In genomic region chr1:137297780-137298569, GRCm38 (mm10) we compare ENCODE assay signal across 11 mouse cellular contexts.
DNase-seq lines count a peak whose midpoint lies in the region; ATAC-seq and TF ChIP-seq lines count a peak whose summit lies in the region.
"Had no signal": no experiment of that assay in that cellular context is flagged by ENCODE, and none has a peak within 500 bp of the region (broad histone marks: within the 10 kb centered on the region; RNA-seq: fewer than 3 reads in every experiment).

No protein-coding gene starts in this region.

- no peak for TF ChIP-seq EP300 in ES-Bruce4 (IDR thresholded peaks at IDR 0.05; ENCODE audit: insufficient read depth, low read depth, low read length)

- H3K27me3 ChIP-seq in kidney, postnatal 0 days (ENCODE audit: insufficient read depth, low read length): no peaks in the 10 kb centered on the region
- H3K27me3 ChIP-seq in ES-Bruce4 (ENCODE audit: control insufficient read depth, insufficient read depth, low read length, poor library complexity, severe bottlenecking): no peaks in the 10 kb centered on the region
- H3K27me3 ChIP-seq: embryonic facial prominence, embryonic 12.5 days had no signal

- H3K27ac ChIP-seq in kidney, postnatal 0 days: no peak overlapping the region
- no peak overlapping the region for H3K27ac ChIP-seq in ES-Bruce4 (ENCODE audit: insufficient read depth, low read length)
- H3K27ac ChIP-seq: embryonic facial prominence, embryonic 12.5 days had no signal

- TF ChIP-seq POLR2A in ES-Bruce4 (IDR thresholded peaks at IDR 0.05; ENCODE audit: insufficient read depth, low read length): no peak

- no peak for ATAC-seq in kidney, postnatal 0 days (replicated peaks; ENCODE audit: low FRiP score, low read depth)
- ATAC-seq in megakaryocyte progenitor cell, adult 5-6 weeks (replicated peaks; ENCODE audit: poor library complexity): 0 out of 2 replicates have a peak, but pooled peaks have one; percentile 34

- H3K36me3 ChIP-seq in kidney, postnatal 0 days (ENCODE audit: insufficient read depth, low read length): no peaks in the 10 kb centered on the region
- H3K36me3 ChIP-seq in ES-Bruce4 (ENCODE audit: control insufficient read depth, insufficient read depth, low read length, poor library complexity, severe bottlenecking): no peaks in the 10 kb centered on the region
- H3K36me3 ChIP-seq: embryonic facial prominence, embryonic 12.5 days had no signal

- no peak overlapping the region for H3K4me2 ChIP-seq in kidney, postnatal 0 days (ENCODE audit: low read length)
- H3K4me2 ChIP-seq: embryonic facial prominence, embryonic 12.5 days; heart, embryonic 11.5 days had no signal

- DNase-seq in kidney, postnatal 0 days (ENCODE audit: low spot score): peak; percentile 18
- no peak for DNase-seq in kidney, adult 11 months
- peak; percentile 3 for DNase-seq in A20 (ENCODE audit: low read depth, low spot score)
- DNase-seq in right cerebral cortex, adult 2 months (ENCODE audit: low spot score in 2 of 2): no peak
- no peak for DNase-seq in testis, postnatal 10 days (ENCODE audit: low spot score)
- DNase-seq: lung, postnatal 36 days; right cerebral cortex, postnatal 4 days had no signal

- WGBS in kidney, postnatal 0 days: 57% methylated on average over 10 of the region's 10 CpGs

- H3K4me3 ChIP-seq in kidney, postnatal 0 days (replicated peaks; ENCODE audit: low read depth, low read length): no peak overlapping the region
- no peak overlapping the region for H3K4me3 ChIP-seq in ES-Bruce4 (ENCODE audit: low read depth, low read length)
- H3K4me3 ChIP-seq: embryonic facial prominence, embryonic 12.5 days had no signal

- no peaks in the 10 kb centered on the region for H3K9me3 ChIP-seq in kidney, postnatal 0 days (replicated peaks; ENCODE audit: low read length)
- no peaks in the 10 kb centered on the region for H3K9me3 ChIP-seq in ES-Bruce4 (replicated peaks; ENCODE audit: control insufficient read depth, insufficient read depth, low read length, poor library complexity, severe bottlenecking)
- H3K9me3 ChIP-seq: embryonic facial prominence, embryonic 12.5 days had no signal

- no peak overlapping the region for H3K9ac ChIP-seq in kidney, postnatal 0 days (ENCODE audit: low read depth, low read length)
- no peak overlapping the region for H3K9ac ChIP-seq in ES-Bruce4 (ENCODE audit: low read depth, poor library complexity, severe bottlenecking)
- H3K9ac ChIP-seq: embryonic facial prominence, embryonic 12.5 days had no signal

- no peaks in the 10 kb centered on the region for H3K4me1 ChIP-seq in kidney, postnatal 0 days (replicated peaks; ENCODE audit: insufficient read depth, low read length)
- no peaks in the 10 kb centered on the region for H3K4me1 ChIP-seq in ES-Bruce4 (ENCODE audit: control insufficient read depth, insufficient read depth, low read length)
- H3K4me1 ChIP-seq: embryonic facial prominence, embryonic 12.5 days had no signal

- TF ChIP-seq CTCF in kidney, postnatal 0 days (IDR thresholded peaks at IDR 0.05; ENCODE audit: low read depth): peak; percentile 59
- peak; percentile 33 for TF ChIP-seq CTCF in ES-Bruce4 (IDR thresholded peaks at IDR 0.05; ENCODE audit: low read depth, low read length)

Comparison
In these comparisons a context has a peak if more than half of its experiments do, and no peak if none do; other contexts are left out.
1. DNase-seq: peak in kidney, postnatal 0 days (single experiment) and A20 (single experiment); none in kidney, adult 11 months (single experiment), right cerebral cortex, adult 2 months (0 of 2) and testis, postnatal 10 days (single experiment).